Comparison of ENCODE assay signal across 8 mouse cellular contexts in genomic region chr11:9010416-9010815, GRCm38 (mm10). TPM values are rescaled to one million over a fixed set of nuclear protein-coding genes. Genes with fewer than 3 reads are reported as not detected.
A peak's percentile ranks its signal among the peaks of the same experiment; 100 is the strongest.
DNase-seq lines count a peak whose midpoint lies in the region; ATAC-seq and TF ChIP-seq lines count a peak whose summit lies in the region.

No protein-coding gene starts in this region.

- WGBS in heart, embryonic 12.5 days: 0% methylated on average over 7 of the region's 7 CpGs
- under 1% methylated on average over 7 of the region's 7 CpGs for WGBS in heart, postnatal 0 days

- ATAC-seq in heart, embryonic 12.5 days (ENCODE audit: insufficient number of reproducible peaks, low FRiP score): peak; percentile 72
- peak; percentile 62; the same call in 1 of the 2 replicates for ATAC-seq in heart, postnatal 0 days (ENCODE audit: insufficient read depth, low read depth)
- ATAC-seq in megakaryocyte-erythroid progenitor cell, adult 5-6 weeks (replicated peaks; ENCODE audit: low FRiP score, low TSS enrichment, poor library complexity, severe bottlenecking): peak; percentile 80

- H3K4me1 ChIP-seq in heart, embryonic 12.5 days (replicated peaks): peaks cover 14% of the 10 kb centered on the region; the same call in 1 of the 2 replicates
- H3K4me1 ChIP-seq in MEL (ENCODE audit: control insufficient read depth in 1 of 2, insufficient read depth in 2 of 2, low read length in 2 of 2): peaks cover 5 to 9% of the 10 kb centered on the region in 2 experiments; a peak in 3 of 4 replicates
- peaks cover 10% of the 10 kb centered on the region for H3K4me1 ChIP-seq in heart, postnatal 0 days (ENCODE audit: control insufficient read depth, insufficient read depth)

- no peaks in the 10 kb centered on the region for H3K9me3 ChIP-seq in heart, embryonic 12.5 days (replicated peaks)
- no peaks in the 10 kb centered on the region for H3K9me3 ChIP-seq in MEL (replicated peaks; ENCODE audit: insufficient read depth, low read length)
- no peaks in the 10 kb centered on the region for H3K9me3 ChIP-seq in heart, postnatal 0 days (replicated peaks; ENCODE audit: control insufficient read depth, low read length)

- H3K79me2 ChIP-seq in MEL (ENCODE audit: control insufficient read depth, insufficient read depth, low read length, poor library complexity): peaks cover 21% of the 10 kb centered on the region

- H3K36me3 ChIP-seq in heart, embryonic 12.5 days: peaks cover 27% of the 10 kb centered on the region
- peaks cover 12 to 20% of the 10 kb centered on the region in 2 experiments for H3K36me3 ChIP-seq in MEL (ENCODE audit: control insufficient read depth in 1 of 2, insufficient read depth in 2 of 2, low read length in 2 of 2)
- peaks cover 30% of the 10 kb centered on the region for H3K36me3 ChIP-seq in heart, postnatal 0 days (replicated peaks; ENCODE audit: control insufficient read depth, insufficient read depth, low read length)

- H3K9ac ChIP-seq in heart, embryonic 12.5 days: peak overlapping the region; percentile 87
- H3K9ac ChIP-seq in MEL (ENCODE audit: control insufficient read depth, low read depth, low read length, poor library complexity, severe bottlenecking): peak overlapping the region; percentile 86
- peak overlapping the region; percentile 89 for H3K9ac ChIP-seq in heart, postnatal 0 days (replicated peaks; ENCODE audit: low read depth, low read length)

- peak overlapping the region; percentile 89 for H3K27ac ChIP-seq in heart, embryonic 12.5 days (ENCODE audit: poor library complexity, severe bottlenecking)
- H3K27ac ChIP-seq in MEL (ENCODE audit: control insufficient read depth, low read depth, low read length): peak overlapping the region; percentile 86
- peak overlapping the region; percentile 94 for H3K27ac ChIP-seq in heart, postnatal 0 days (ENCODE audit: low read depth)

- no peak for TF ChIP-seq POLR2A in MEL (IDR thresholded peaks at IDR 0.05; ENCODE audit: control insufficient read depth in 1 of 2, insufficient read depth in 1 of 2, low read depth in 1 of 2, low read length in 2 of 2, poor library complexity in 1 of 2)

- no peak for TF ChIP-seq EP300 in MEL (IDR thresholded peaks at IDR 0.05; ENCODE audit: low read depth in 1 of 2, low read length in 2 of 2)
- no peak for TF ChIP-seq EP300 in heart, postnatal 0 days (IDR thresholded peaks at IDR 0.05; ENCODE audit: low read depth)

- no peak for TF ChIP-seq RAD21 in MEL (IDR thresholded peaks at IDR 0.05; ENCODE audit: low read depth, low read length)

- peak overlapping the region; percentile 80 for H3K4me3 ChIP-seq in heart, embryonic 12.5 days
- peak overlapping the region; percentile 76 to 87 for H3K4me3 ChIP-seq in MEL (ENCODE audit: control insufficient read depth in 1 of 2, insufficient read depth in 1 of 2, low read depth in 2 of 2, low read length in 2 of 2)
- peak overlapping the region; percentile 96 for H3K4me3 ChIP-seq in heart, postnatal 0 days (ENCODE audit: low read depth, low read length)

- no peaks in the 10 kb centered on the region for H3K27me3 ChIP-seq in heart, embryonic 12.5 days (replicated peaks)
- H3K27me3 ChIP-seq in MEL (ENCODE audit: control insufficient read depth in 1 of 2, insufficient read depth in 2 of 2, low read length in 2 of 2): no peaks in the 10 kb centered on the region; a peak in 1 of 4 replicates
- H3K27me3 ChIP-seq in heart, postnatal 0 days (ENCODE audit: control insufficient read depth, insufficient read depth, low read length): no peaks in the 10 kb centered on the region

- peak overlapping the region; percentile 96 for H3K4me2 ChIP-seq in heart, embryonic 12.5 days
- H3K4me2 ChIP-seq in heart, postnatal 0 days (ENCODE audit: low read depth, low read length): peak overlapping the region; percentile 73

- no peak for DNase-seq in heart, adult 8-10 months (ENCODE audit: low spot score)
- DNase-seq in MEL (ENCODE audit: low read depth, low spot score): peak; percentile 83
- DNase-seq in embryo, embryonic 11 days: peak; percentile 67
- peak; percentile 44 for DNase-seq in heart, postnatal 0 days (ENCODE audit: low spot score)
- peak; percentile 84 to 89 for DNase-seq in kidney, postnatal 36 days
- DNase-seq in urinary bladder, postnatal 14 days (ENCODE audit: low spot score): peak; percentile 13

- no peak for TF ChIP-seq CTCF in MEL (IDR thresholded peaks at IDR 0.05 in 2 of 3, conservative IDR thresholded peaks at IDR 0.05 in 1 of 3; ENCODE audit: control insufficient read depth in 1 of 3, insufficient read depth in 1 of 3, low read depth in 2 of 3, low read length in 3 of 3, poor library complexity in 1 of 3, severe bottlenecking in 1 of 3)
- no peak for TF ChIP-seq CTCF in heart, postnatal 0 days (IDR thresholded peaks at IDR 0.05; ENCODE audit: low read depth)

TF ChIP-seq in MEL, 35 proteins besides CTCF, POLR2A, EP300 and RAD21:
- TF ChIP-seq CHD1 (IDR thresholded peaks at IDR 0.05; ENCODE audit: low read depth, low read length) (no peak), GATA1 (IDR thresholded peaks at IDR 0.05; ENCODE audit: low read depth, low read length) (no peak), MXI1 (IDR thresholded peaks at IDR 0.05; ENCODE audit: low read depth, low read length) (0 out of 2 replicates have a peak, but pooled peaks have one; percentile 17)
TF ChIP-seq in MEL: peak in this region for 1.

RNA-seq across cellular contexts. Expression of gene Hus1, which starts 0.6 kb away (rescaled TPM):
- polyA plus RNA-seq in heart, embryonic 12.5 days (2016; fragmentation: Nextera tagmentation; extraction: Ambion mirVana): 14.7 and 16.2 TPM in 2 replicates
- 10 to 100 TPM in 3 of 4 experiments, 1 to 10 TPM in 1; 9.7 to 11.0 (median 10.6) TPM for total RNA-seq in heart, adult 8-10 months (2022)
- total RNA-seq in MEL (2012; rRNA removed): 23.1 and 29.4 TPM in 2 replicates
- polyA plus RNA-seq in MEL (2012; ENCODE audit: insufficient read depth in 1 of 2, insufficient read length in 2 of 2, low read depth in 1 of 2, low replicate concordance in 2 of 2, missing spikeins in 1 of 2): 10 to 100 TPM in 1 of 2 experiments, not detected in 1; 21.7 TPM
- 13.7 and 14.4 TPM in 2 replicates for total RNA-seq in heart, postnatal 0 days (2014; rRNA removed; ENCODE audit: low replicate concordance)
- polyA plus RNA-seq in heart, postnatal 0 days (2015; fragmentation: Nextera tagmentation; extraction: Ambion mirVana): 8.1 and 8.4 TPM in 2 replicates
- 36.2 and 36.5 TPM in 2 replicates for total RNA-seq in megakaryocyte-erythroid progenitor cell, adult 5-6 weeks (2014; fragmentation: Nextera tagmentation)
- 28.1 and 30.3 TPM in 2 replicates for total RNA-seq in megakaryocyte-erythroid progenitor cell, adult 5-6 weeks (2017)

RNA-seq across cellular contexts. Expression of gene Pkd1l1, which starts 37.4 kb away (rescaled TPM):
- 0.04 and 0.05 TPM in 2 replicates for polyA plus RNA-seq in heart, embryonic 12.5 days (2016; fragmentation: Nextera tagmentation; extraction: Ambion mirVana)
- total RNA-seq in heart, adult 8-10 months (2022): not detected
- not detected in 2 replicates for total RNA-seq in MEL (2012; rRNA removed)
- polyA plus RNA-seq in MEL (2012; ENCODE audit: insufficient read depth in 1 of 2, insufficient read length in 2 of 2, low read depth in 1 of 2, low replicate concordance in 2 of 2, missing spikeins in 1 of 2): not detected
- not detected in 2 replicates for total RNA-seq in heart, postnatal 0 days (2014; rRNA removed; ENCODE audit: low replicate concordance)
- 0.01 TPM in 1 of 2 replicates, not detected in the other for polyA plus RNA-seq in heart, postnatal 0 days (2015; fragmentation: Nextera tagmentation; extraction: Ambion mirVana)
- 0.11 TPM in 1 of 2 replicates, not detected in the other for total RNA-seq in megakaryocyte-erythroid progenitor cell, adult 5-6 weeks (2014; fragmentation: Nextera tagmentation)
- total RNA-seq in megakaryocyte-erythroid progenitor cell, adult 5-6 weeks (2017): not detected in 2 replicates

RNA-seq across cellular contexts. Expression of gene Gm11992, which starts 38.0 kb away (rescaled TPM):
- polyA plus RNA-seq in heart, embryonic 12.5 days (2016; fragmentation: Nextera tagmentation; extraction: Ambion mirVana): 3.1 and 3.3 TPM in 2 replicates
- 1 to 10 TPM in 1 of 4 experiments, under 1 TPM in 3; 0.34 to 2.0 (median 0.82) TPM for total RNA-seq in heart, adult 8-10 months (2022)
- not detected in 2 replicates for total RNA-seq in MEL (2012; rRNA removed)
- not detected for polyA plus RNA-seq in MEL (2012; ENCODE audit: insufficient read depth in 1 of 2, insufficient read length in 2 of 2, low read depth in 1 of 2, low replicate concordance in 2 of 2, missing spikeins in 1 of 2)
- total RNA-seq in heart, postnatal 0 days (2014; rRNA removed; ENCODE audit: low replicate concordance): 11.3 and 12.3 TPM in 2 replicates
- 6.5 and 7.7 TPM in 2 replicates for polyA plus RNA-seq in heart, postnatal 0 days (2015; fragmentation: Nextera tagmentation; extraction: Ambion mirVana)
- total RNA-seq in megakaryocyte-erythroid progenitor cell, adult 5-6 weeks (2014; fragmentation: Nextera tagmentation): 0.92 TPM in 1 of 2 replicates, not detected in the other
- total RNA-seq in megakaryocyte-erythroid progenitor cell, adult 5-6 weeks (2017): 0.38 TPM in 1 of 2 replicates, not detected in the other

RNA-seq across cellular contexts. Expression of gene Sun3, which starts 38.4 kb away (rescaled TPM):
- 0.61 and 0.73 TPM in 2 replicates for polyA plus RNA-seq in heart, embryonic 12.5 days (2016; fragmentation: Nextera tagmentation; extraction: Ambion mirVana)
- 1 to 10 TPM; 1.1 to 2.4 (median 1.9) TPM for total RNA-seq in heart, adult 8-10 months (2022)
- not detected in 2 replicates for total RNA-seq in MEL (2012; rRNA removed)
- polyA plus RNA-seq in MEL (2012; ENCODE audit: insufficient read depth in 1 of 2, insufficient read length in 2 of 2, low read depth in 1 of 2, low replicate concordance in 2 of 2, missing spikeins in 1 of 2): not detected
- total RNA-seq in heart, postnatal 0 days (2014; rRNA removed; ENCODE audit: low replicate concordance): 1.9 TPM in 1 of 2 replicates, not detected in the other
- polyA plus RNA-seq in heart, postnatal 0 days (2015; fragmentation: Nextera tagmentation; extraction: Ambion mirVana): 2.3 and 3.0 TPM in 2 replicates
- total RNA-seq in megakaryocyte-erythroid progenitor cell, adult 5-6 weeks (2014; fragmentation: Nextera tagmentation): not detected in 2 replicates
- not detected in 2 replicates for total RNA-seq in megakaryocyte-erythroid progenitor cell, adult 5-6 weeks (2017)
